Mouse (Mus musculus): ENCODE measurements at regions not wholly inside any gene's neighbourhood (a gene's known extent, or its start where the extent isn't known, plus 50 kb on each side); places are given as distances from the start of the nearest gene placed in this dataset.
A peak's percentile ranks its signal among the peaks of the same experiment; 100 is the strongest.
"Not testable (repeated sequence)": the region's sequence is repeated elsewhere in the genome, so short reads cannot be mapped to it uniquely, and the experiment has no call there.

DNA sequence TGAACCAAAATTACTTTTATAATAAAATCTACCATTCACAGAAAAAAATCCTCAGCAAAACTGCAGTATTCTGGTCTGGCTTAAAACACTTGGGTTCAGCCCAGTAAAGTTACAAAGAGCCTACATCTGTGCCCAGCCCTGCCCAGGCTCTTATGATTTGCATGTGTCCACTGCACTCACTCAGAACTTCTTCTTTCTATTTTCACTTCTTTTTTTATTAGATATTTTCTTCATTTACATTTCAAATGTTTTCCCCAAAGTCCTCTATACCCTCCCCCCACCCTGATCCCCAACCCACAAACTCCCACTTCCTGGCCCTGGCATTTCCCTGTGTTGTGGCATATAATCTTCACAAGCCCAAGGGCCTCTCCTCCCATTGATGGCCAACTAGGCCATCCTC is 1442.4 kb upstream of the Tacstd2 start:
- no peak for DNase-seq (ENCODE audit: extremely low spot score in 1 of 2, low spot score in 1 of 2)

DNA sequence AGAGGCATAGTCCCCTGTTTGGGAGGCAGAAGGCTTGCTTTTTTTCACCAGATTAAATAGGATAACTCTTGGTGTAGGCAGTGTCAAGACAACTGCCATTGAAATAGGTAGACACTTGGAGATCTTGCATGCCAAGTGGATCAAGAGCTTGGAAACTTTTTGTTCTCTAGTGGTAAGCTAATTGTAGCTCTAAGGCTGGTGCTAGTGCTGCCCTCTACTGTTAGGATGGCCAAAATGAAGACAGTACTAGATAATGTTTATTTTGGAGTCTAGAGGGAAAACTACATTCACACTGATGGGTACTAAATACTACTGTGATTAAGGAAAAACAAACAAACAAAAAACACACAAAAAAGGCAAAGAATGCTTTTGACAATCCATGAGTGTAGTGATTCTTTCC is 1428.4 kb upstream of the Tacstd2 start:
- DNase-seq (ENCODE audit: extremely low spot score in 1 of 2, low spot score in 1 of 2) = no peak

DNA sequence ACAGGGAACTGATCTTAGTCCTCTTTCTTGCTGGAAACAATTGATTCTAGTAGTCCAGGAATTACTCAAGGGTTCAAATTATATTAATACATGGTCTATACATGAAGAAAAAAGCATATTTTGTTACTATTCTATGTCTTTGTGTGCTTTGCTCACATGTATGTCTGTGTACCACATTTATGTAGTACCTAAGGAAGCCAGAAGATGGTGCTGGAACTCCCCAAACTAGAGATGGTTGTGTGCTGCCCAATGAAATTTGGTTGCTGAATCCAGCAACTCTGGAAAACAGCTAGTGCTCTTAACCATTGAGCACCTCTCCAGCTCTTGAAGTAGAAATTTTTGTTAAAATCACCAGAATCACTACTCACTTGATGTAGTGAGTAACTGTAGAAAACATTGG is 1402.5 kb upstream of the Tacstd2 start:
- peak in 1 of 2 experiments; percentile 41 for DNase-seq (ENCODE audit: extremely low spot score in 1 of 2, low spot score in 1 of 2)

DNA sequence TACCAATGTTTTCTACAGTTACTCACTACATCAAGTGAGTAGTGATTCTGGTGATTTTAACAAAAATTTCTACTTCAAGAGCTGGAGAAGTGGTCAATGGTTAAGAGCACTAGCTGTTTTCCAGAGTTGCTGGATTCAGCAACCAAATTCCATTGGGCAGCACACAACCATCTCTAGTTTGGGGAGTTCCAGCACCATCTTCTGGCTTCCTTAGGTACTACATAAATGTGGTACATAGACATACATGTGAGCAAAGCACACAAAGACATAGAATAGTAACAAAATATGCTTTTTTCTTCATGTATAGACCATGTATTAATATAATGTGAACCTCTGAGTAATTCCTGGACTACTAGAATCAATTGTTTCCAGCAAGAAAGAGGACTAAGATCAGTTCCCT is 1396.3 kb upstream of the Tacstd2 start:
- peak in 1 of 2 experiments; percentile 2 for DNase-seq (ENCODE audit: extremely low spot score in 1 of 2, low spot score in 1 of 2)

DNA sequence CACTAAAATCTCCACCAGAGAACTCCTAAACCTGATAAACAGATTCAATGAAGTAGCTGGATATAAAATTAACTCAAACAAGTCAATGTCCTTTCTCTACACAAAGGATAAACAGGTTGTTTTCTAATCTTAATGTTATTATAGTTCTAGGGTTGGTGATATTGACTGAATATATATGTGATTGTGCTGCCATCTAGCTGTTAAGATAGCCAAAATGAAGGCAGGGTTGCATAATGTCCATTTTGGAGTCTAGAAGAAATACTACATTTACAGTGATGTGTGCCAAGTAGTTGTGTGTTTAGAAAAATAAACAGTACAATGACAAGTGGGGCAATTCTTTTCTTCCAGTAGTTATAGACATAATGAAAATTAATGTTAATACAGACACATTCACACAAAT is 1379.9 kb upstream of the Tacstd2 start:
- DNase-seq (ENCODE audit: extremely low spot score in 1 of 2, low spot score in 1 of 2) = peak in 1 of 2 experiments; percentile 1

DNA sequence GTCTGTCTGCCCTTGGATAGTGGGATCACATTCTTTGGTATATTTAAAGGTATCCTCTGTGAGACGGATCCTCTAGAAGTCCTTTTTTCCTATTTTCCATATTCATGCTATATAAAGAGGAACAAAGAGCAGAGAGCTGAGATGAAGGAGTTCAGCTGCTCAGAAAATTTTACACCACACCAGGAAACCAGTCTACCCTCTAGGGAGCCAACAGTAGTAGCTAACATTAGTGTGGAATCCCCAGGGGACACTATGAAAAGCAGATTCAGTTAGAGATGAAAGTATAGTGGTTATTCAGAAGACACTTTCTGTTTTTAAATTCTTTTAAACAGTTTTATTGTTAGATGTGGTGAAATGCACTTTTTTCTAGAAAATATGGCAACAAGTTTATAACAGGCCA is 1348.5 kb upstream of the Tacstd2 start:
- DNase-seq (ENCODE audit: extremely low spot score in 1 of 2, low spot score in 1 of 2) = no peak

DNA sequence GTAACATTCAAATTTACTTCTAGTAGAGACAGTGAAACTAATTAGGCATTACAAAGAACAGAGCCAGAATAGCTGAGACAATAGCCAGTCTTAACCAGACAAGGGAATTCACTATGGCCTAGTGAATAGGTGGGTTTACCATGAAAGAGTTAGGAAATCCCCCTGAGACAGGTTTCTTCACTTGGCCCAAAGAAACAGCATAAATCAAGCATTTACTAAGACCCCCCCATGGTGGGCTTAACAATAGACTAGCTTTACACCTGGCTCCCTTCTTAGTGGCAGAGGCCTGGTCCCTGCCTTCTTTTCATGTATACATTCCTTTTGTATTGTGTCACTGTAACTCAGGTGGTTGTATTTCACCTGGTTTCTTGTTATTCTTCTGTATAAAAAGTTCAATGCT is 1317.2 kb upstream of the Tacstd2 start:
- not testable (repeated sequence) for DNase-seq (ENCODE audit: extremely low spot score in 1 of 2, low spot score in 1 of 2)

DNA sequence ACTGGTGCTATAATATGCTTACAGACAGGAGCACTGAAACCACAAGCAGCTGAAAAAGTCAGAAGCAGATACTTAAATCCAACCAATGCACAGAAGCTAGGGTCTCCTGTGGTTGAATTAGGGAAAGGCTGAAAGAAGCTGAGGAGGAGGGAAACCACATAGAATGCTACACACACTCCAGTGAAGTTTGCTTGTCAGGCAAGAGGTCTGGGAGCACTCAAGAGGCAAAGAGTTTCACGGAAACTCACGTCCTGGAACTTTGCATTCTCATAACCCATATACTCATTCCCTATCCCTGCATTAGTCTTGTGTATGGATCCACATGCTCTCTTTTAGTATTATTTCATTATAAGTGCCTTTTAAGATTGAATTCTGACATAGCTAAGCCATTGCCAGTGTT is 1316.7 kb upstream of the Tacstd2 start:
- DNase-seq (ENCODE audit: extremely low spot score in 1 of 2, low spot score in 1 of 2) = no peak

DNA sequence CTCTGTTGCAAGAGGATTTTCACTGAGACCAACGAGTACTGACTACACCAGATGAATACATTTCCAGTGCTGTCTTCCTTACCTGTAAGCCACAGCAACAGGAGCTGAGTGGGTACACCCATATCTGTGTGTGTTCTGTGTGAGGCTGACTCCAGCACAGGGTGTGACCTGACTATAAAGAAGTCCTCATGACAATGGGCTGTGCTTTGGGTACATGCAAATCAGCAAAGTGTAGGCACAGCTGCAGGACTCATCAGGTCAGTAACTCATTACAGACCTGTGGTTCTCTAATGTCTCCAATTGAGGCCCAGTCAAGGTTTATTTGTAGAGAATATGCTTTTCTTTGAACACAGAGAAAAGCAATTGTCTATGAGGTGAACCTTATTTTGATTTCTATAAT is 1299.6 kb upstream of the Tacstd2 start:
- DNase-seq (ENCODE audit: extremely low spot score in 1 of 2, low spot score in 1 of 2) = no peak

DNA sequence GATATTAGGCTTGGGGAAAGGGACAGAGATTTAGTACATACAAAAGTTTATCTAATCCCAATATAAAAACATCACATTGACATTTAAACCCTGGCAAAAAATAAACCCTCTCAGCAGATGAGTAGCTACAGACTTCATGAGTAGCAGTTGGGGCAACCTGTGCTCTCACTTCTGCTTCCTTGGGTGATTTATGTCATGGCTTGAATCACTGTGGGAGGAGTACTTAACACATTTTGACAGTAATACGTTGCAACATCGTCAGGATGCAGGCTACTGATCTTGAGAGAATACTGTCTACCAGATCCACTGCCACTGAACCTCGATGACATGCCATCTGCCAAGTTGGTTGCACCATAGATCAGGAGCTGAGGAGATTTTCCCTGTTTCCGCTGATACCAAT is 1299.0 kb upstream of the Tacstd2 start:
- DNase-seq (ENCODE audit: extremely low spot score in 1 of 2, low spot score in 1 of 2) = no peak

DNA sequence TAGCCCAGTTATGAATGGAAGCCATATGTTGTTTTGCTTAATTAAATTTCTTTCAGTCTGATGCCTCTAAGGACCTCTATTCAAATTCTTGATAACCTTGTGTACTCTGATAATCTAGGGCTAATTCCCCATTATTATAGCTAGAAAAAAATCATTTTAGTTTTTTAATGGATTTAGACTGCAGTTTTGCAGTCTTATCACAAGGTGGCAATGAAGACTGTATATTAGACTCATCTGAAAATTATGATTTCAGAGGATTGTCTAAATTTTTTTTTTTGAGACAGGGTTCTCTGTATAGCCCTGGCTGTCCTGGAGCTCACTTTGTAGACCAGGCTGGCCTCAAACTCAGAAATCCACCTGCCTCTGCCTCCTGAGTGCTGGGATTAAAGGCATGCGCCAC is 1292.9 kb upstream of the Tacstd2 start:
- not testable (repeated sequence) for DNase-seq (ENCODE audit: extremely low spot score in 1 of 2, low spot score in 1 of 2)

DNA sequence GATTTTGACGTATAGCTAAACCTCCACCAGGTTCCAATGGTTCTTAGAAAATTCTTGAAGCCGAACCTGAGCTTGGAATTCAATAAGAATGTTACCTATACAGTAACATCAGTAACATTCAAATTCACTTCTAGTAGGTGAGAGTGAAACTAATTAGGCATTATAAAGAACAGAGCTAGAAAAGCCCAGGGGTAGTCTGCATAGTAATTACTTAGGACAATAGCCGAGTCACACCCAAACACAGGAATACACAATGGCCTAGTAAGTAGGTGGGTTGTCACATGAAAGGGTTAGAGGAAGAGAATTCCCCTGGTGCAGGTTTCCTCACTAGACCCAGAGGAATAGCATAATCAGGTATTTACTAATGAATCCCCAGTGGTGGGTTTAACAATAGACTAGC is 1277.8 kb upstream of the Tacstd2 start:
- no peak for DNase-seq (ENCODE audit: extremely low spot score in 1 of 2, low spot score in 1 of 2)

DNA sequence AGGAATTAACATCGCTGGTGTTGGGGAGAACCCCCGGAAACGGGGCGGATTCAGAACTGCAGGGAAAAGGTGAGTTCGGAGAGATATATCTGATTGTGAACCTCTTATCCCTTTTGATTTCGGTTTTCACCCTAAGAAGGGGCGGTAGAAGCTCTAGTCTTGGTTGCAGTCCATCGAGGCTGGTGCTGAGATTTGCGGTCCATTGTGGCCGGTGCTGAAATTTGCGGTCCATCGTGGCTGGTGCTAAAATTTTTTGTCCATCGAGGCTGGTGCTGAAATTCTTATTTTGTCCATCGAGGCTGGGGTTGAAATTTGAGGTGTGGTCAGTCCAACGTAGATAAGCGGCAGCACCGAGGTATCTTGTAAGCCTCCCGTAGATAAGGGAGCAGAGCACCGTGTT is 1263.6 kb upstream of the Tacstd2 start:
- not testable (repeated sequence) for DNase-seq (ENCODE audit: extremely low spot score in 1 of 2, low spot score in 1 of 2)

DNA sequence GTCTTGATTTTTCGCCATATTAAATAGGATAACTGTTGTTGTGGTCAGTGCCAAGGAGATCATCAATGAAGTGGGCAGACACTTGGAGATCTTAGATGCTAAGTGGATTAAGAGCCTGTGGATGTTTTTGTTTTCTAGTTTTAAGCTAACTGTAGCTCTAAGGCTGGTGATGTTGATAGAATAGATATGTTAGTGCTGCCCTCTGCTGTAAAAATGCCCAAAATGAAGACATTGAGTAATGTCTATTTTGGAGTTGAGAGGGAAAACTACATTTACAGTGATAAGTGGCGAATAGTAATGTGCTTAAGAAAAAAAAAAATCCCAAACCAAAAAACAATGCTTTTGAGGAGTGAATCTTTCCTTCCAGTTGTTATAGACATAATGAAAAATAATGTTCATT is 1235.9 kb upstream of the Tacstd2 start:
- DNase-seq (ENCODE audit: extremely low spot score in 1 of 2, low spot score in 1 of 2) = peak in 1 of 2 experiments; percentile 5

DNA sequence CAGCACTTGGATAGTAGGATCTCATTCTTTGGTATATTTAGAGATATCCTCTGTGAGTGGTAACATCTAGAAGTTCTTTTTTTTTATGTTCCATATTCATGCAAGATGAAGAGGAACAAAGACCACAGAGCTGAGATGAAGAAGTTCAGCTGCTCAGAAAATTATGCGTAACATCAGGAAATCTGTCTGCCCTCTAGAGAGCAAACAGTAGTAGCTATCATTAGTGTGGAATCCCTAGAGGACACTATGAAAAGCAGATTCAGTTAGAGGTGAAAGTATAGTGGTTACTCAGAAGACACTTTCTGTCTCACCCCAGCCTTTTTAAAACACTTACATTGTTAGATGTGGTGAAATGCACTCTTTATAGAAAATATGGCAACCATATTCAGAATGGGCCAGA is 1214.9 kb upstream of the Tacstd2 start:
- DNase-seq (ENCODE audit: extremely low spot score in 1 of 2, low spot score in 1 of 2) = no peak

DNA sequence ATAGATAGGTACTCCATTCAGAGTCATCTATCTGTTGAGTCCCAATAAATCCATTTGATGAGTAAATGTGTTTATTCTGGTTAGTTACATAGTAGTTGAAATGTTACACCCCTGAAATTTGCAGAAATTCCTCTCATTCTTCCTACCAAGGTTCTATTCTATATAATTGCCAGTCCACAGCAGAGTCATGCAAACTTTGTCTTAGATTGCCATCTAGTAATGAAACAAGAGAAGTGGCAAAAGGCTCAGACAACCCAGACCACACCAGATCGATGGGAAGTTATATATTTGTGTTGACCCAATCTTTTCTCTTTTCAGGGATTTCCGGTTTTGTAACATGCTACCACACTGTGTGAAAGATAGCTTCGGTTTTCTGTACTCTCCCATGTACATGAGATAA is 1214.1 kb upstream of the Tacstd2 start:
- DNase-seq (ENCODE audit: extremely low spot score in 1 of 2, low spot score in 1 of 2) = no peak

DNA sequence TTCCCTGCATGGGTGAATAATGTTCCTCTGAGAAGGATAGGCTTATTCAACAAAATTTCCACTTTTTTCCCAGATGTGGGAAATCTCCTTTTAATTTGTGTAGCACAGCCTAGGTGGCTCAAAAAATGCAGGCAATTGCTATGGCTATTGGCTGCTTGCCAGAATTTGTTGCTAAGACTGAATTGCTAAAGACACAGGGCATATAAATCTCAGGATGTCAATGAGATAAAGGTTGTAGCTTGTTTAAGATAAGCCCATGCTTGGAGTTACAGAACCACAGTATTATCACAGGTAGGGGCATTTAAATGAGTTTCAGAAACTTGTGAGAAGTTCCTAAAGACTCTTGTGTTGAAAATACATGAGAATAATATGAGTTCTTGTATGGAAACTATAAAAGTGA is 1203.0 kb upstream of the Tacstd2 start:
- DNase-seq (ENCODE audit: extremely low spot score in 1 of 2, low spot score in 1 of 2) = no peak

DNA sequence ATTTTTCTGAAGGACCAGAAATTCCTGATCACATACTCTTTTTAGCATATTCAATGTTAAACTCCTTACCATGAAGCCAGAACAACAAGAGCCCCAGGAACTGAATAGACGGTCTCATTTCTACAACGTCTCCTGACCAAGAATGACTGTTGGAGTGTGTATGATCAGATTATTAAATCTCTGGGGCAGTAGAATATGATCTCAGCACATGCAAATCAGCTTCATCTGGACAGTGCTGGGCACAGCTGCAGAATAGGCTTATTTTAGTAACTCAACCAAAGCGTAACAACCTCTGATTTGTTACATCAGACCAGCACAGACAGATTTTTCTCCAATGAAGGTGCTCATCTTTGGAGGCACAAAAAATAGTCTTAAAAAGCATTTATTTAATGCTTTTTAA is 1201.1 kb upstream of the Tacstd2 start:
- DNase-seq (ENCODE audit: extremely low spot score in 1 of 2, low spot score in 1 of 2) = no peak

DNA sequence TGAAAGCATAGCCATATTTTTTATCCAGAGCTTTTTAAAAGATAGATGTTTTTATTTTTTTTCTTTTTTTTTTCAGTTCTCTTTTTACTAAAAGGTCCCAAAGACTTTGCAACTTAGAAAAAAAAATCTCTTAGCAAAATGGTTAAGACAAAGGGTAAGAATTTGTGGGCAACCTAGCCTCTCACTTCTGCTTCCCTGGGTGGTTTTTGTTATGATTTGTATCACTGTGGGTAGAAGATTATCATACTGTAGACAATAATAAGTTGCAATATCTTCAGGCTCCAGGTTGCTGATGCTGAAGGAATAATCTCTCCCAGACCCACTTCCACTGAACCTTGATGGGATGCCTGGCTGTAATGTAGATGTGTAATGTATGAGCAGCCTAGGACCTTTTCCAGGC is 1200.5 kb upstream of the Tacstd2 start:
- no peak for DNase-seq (ENCODE audit: extremely low spot score in 1 of 2, low spot score in 1 of 2)

DNA sequence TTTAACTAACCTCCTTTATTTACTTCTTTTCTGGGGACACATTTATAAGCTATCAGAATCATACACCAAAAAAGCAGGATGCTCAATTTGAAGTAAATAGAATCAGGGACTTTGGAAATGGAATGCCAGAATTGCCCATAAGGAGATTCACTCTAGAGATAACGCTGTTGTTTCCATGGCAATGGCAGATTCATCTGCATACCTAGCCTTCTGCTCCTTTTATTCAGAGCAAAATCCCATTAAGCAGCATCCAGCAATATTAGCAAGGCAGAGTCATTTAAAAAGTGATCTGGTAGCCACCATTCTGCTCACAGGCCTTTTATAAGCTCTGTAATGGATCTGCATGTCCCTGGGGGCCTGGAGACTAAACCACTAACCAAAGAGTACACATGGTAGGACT is 1175.5 kb upstream of the Tacstd2 start:
- DNase-seq (ENCODE audit: extremely low spot score in 1 of 2, low spot score in 1 of 2) = not testable (repeated sequence)

DNA sequence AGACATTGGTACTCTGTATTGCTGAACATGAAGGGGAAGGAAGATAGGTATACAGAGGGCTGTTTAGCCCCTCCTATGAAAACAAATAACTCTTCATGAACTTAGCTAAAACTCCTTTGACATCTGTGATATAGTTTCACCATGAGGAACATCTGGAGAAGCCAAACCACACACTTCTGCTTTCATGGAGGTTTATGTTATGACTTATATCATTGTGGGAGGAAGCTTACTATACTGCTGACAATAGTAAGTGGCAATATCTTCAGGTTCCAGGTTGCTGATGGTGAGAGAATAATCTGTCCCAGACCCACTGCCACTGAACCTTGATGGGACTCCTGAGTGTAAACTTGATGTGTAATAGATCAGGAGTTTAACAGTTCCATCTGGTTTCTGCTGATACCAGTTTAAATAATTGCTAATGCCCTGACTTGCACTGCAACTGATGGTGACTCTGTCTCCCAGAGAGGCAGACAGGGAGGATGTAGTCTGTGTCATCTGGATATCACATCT is 1168.8 kb upstream of the Tacstd2 start:
- not testable (repeated sequence) for DNase-seq (ENCODE audit: extremely low spot score in 1 of 2, low spot score in 1 of 2)

DNA sequence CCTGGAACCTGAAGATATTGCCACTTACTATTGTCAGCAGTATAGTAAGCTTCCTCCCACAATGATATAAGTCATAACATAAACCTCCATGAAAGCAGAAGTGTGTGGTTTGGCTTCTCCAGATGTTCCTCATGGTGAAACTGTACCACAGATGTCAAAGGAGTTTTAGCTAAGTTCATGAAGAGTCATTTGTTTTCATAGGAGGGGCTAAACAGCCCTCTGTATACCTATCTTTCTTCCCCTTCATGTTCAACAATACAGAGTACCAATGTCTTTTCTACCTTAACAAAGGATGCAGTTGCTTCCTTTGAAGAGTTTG is 1145.2 kb upstream of the Tacstd2 start:
- DNase-seq (ENCODE audit: extremely low spot score in 1 of 2, low spot score in 1 of 2) = not testable (repeated sequence)

DNA sequence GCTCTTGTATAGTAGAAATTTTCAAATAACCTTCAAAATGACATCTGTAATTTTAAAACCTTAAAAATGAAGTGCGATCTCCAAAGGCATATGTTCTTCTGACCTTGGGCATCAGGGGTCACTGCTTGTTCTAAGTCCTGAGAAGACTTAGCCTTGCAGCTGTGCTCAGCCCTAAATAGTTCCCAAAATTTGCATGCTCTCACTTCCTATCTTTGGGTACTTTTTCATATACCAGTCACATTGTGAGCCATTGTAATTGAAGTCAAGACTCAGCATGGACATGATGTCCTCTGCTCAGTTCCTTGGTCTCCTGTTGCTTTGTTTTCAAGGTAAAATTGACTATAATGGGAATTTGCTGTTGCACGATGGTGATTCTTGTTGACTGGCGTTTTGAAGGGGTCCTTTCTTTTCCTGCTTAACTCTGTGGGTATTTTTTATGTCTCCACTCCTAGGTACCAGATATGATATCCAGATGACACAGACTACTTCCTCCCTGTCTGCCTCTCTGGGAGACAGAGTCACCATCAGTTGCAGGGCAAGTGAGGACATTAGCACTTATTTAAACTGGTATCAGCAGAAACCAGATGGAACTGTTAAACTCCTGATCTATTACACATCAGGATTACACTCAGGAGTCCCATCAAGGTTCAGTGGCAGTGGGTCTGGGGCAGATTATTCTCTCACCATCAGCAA is 1144.6 kb upstream of the Tacstd2 start:
- DNase-seq (ENCODE audit: extremely low spot score in 1 of 2, low spot score in 1 of 2) = no peak

All from frontal cortex, adult 2 months (tissue).